Mouse (Mus musculus) midbrain, embryonic 14.5 days (tissue): ENCODE measurements around the gene Urgcp. TPM values are rescaled to one million over a fixed set of nuclear protein-coding genes. Genes with fewer than 3 reads are reported as not detected.
A peak's percentile ranks its signal among the peaks of the same experiment; 100 is the strongest.

Experiments
- ATAC-seq: fragments of 200-750 bp; cut with Nextera tagmentation; 2 replicates; pipeline ENCODE4 v1.8.0; 2017; ENCODE audit warnings: moderate number of reproducible peaks, moderate library complexity; ENCODE audit not compliant: low FRiP score, low TSS enrichment
- DNase-seq: peaks from one replicate; pipeline ENCODE4 v3.0.0-alpha.2; 2015
- H3K27ac ChIP-seq: fragments of 300-500 bp; sonication (generic); replicated peaks from 2 replicates; pipeline ENCODE4 v1.5.1; 2014; ENCODE audit warnings: mild to moderate bottlenecking, low read depth, low read length, moderate library complexity
- H3K27me3 ChIP-seq: fragments of 300-500 bp; sonication (generic); 2 replicates; pipeline ENCODE4 v1.6.1; 2014; ENCODE audit warnings: low read length, control low read depth, mixed read lengths; ENCODE audit not compliant: control insufficient read depth, insufficient read depth
- H3K36me3 ChIP-seq: fragments of 300-500 bp; sonication (generic); 2 replicates; pipeline ENCODE4 v1.6.1; 2014; ENCODE audit warnings: low read length, control low read depth; ENCODE audit not compliant: control insufficient read depth, insufficient read depth
- H3K4me1 ChIP-seq: fragments of 300-500 bp; sonication (generic); 2 replicates; pipeline ENCODE4 v1.6.1; 2014; ENCODE audit warnings: mild to moderate bottlenecking, antibody characterized with exemption, low read length, control low read depth; ENCODE audit not compliant: control insufficient read depth, insufficient read depth
- H3K4me2 ChIP-seq: fragments of 300-500 bp; sonication (generic); 2 replicates; pipeline ENCODE4 v1.6.1; 2014; ENCODE audit warnings: mild to moderate bottlenecking, low read length, moderate library complexity
- H3K4me3 ChIP-seq: fragments of 300-500 bp; sonication (generic); replicated peaks from 2 replicates; pipeline ENCODE4 v1.5.1; 2014; ENCODE audit warnings: low read depth, low read length
- H3K9ac ChIP-seq: fragments of 300-500 bp; sonication (generic); replicated peaks from 2 replicates; pipeline ENCODE4 v1.6.1; 2014; ENCODE audit warnings: mild to moderate bottlenecking, low read length, moderate library complexity
- H3K9me3 ChIP-seq: fragments of 300-500 bp; sonication (generic); 2 replicates; pipeline ENCODE4 v1.6.1; 2016; ENCODE audit warnings: low read length, control low read depth, mixed read lengths; ENCODE audit not compliant: control insufficient read depth
- WGBS: fragments of 180-500 bp; shearing (Covaris S2); extraction: QIAGEN DNeasy Blood & Tissue Kit; methylation state at CpG from one replicate; pipeline ENCODE4 v1.1.7; 2014; 5-methylcytosine and 5-hydroxymethylcytosine counted together
- polyA plus RNA-seq: library from polyadenylated mRNA; unstranded; fragments of >200 nt; fragmentation: Nextera tagmentation; extraction: Ambion mirVana; gene quantifications from 2 replicates; pipeline ENCODE4 v1.2.1, GENCODE M21; 2014

The Urgcp gene
- polyA plus RNA-seq, 1 experiment from 2014 or later = 23.9 TPM

- peak overlapping the region; percentile 95 for H3K27ac ChIP-seq
- H3K4me2 ChIP-seq = peak overlapping the region; percentile 73
- ATAC-seq = peak; percentile 48; the same call in 1 of the 2 replicates
- no peaks in the 10 kb centered on the region for H3K36me3 ChIP-seq
- no peaks in the 10 kb centered on the region for H3K9me3 ChIP-seq
- peak overlapping the region; percentile 76 for H3K9ac ChIP-seq
- no peak for DNase-seq
- peaks cover 13% of the 10 kb centered on the region; the same call in 1 of the 2 replicates for H3K4me1 ChIP-seq
- H3K27me3 ChIP-seq = no peaks in the 10 kb centered on the region
- 19% methylated on average over 6 of the region's 6 CpGs for WGBS
- H3K4me3 ChIP-seq = peak overlapping the region; percentile 69
Measured at GRCm38 (mm10) chr11:5762633-5762982, 432 bp upstream of the Urgcp start.

GRCm38 (mm10) chr11:5753755-5754154 is 8.4 kb downstream of the Urgcp start:
- no peaks in the 10 kb centered on the region for H3K9me3 ChIP-seq
- no peak overlapping the region for H3K27ac ChIP-seq
- 89% methylated on average over 2 of the region's 2 CpGs for WGBS
- no peak for ATAC-seq
- H3K4me2 ChIP-seq = no peak overlapping the region
- no peak for DNase-seq
- no peaks in the 10 kb centered on the region for H3K36me3 ChIP-seq
- no peak overlapping the region for H3K9ac ChIP-seq
- H3K4me1 ChIP-seq = no peaks in the 10 kb centered on the region
- H3K27me3 ChIP-seq = no peaks in the 10 kb centered on the region
- no peak overlapping the region for H3K4me3 ChIP-seq

DNA sequence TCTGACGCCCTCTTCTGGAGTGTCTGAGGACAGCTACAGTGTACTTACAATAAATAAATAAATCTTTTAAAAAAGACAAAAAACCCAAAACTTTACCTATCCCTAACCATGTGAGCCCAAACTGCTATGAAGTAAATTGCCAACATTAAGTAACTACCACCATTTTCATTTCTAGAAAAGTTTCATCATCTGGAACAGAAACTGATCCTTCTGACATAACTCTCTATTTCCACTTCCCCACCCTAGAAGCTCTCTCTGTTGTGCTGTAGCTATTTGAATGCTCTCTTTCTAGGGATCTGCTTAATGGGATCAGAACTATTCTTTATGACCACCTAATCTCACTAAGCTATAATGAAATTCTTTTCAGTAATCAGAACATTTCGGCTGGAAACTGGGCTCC is 17.2 kb downstream of the Urgcp start:
- H3K9me3 ChIP-seq = no peaks in the 10 kb centered on the region
- no peak for DNase-seq
- no peaks in the 10 kb centered on the region for H3K27me3 ChIP-seq
- H3K27ac ChIP-seq = no peak overlapping the region
- ATAC-seq = no peak
- H3K9ac ChIP-seq = no peak overlapping the region
- H3K4me3 ChIP-seq = no peak overlapping the region
- H3K36me3 ChIP-seq = no peaks in the 10 kb centered on the region
- 82% methylated on average over 2 of the region's 2 CpGs for WGBS
- H3K4me1 ChIP-seq = peaks cover 7% of the 10 kb centered on the region; the same call in 1 of the 2 replicates
- H3K4me2 ChIP-seq = no peak overlapping the region

- Histone ChIP-seq H3K4me2 (no peak overlapping the region), H3K4me3 (no peak overlapping the region), H3K36me3 (no peaks in the 10 kb centered on the region), H3K9me3 (no peaks in the 10 kb centered on the region), H3K27ac (no peak overlapping the region), H3K4me1 (peaks cover 7% of the 10 kb centered on the region; the same call in 1 of the 2 replicates), H3K27me3 (no peaks in the 10 kb centered on the region), H3K9ac (no peak overlapping the region)
- 81% methylated on average over 7 of the region's 7 CpGs for WGBS
- DNase-seq (no peak), ATAC-seq (no peak)
Measured at GRCm38 (mm10) chr11:5742106-5742505, 20.1 kb downstream of the Urgcp start.

GRCm38 (mm10) chr11:5740965-5741627 is 21.1 kb downstream of the Urgcp start:
- H3K9ac ChIP-seq = peak overlapping the region; percentile 94
- H3K27ac ChIP-seq = peak overlapping the region; percentile 77
- peaks cover 7% of the 10 kb centered on the region; the same call in 1 of the 2 replicates for H3K4me1 ChIP-seq
- ATAC-seq (peak; percentile 82), DNase-seq (peak; percentile 81)
- peak overlapping the region; percentile 96 for H3K4me2 ChIP-seq
- no peaks in the 10 kb centered on the region for H3K36me3 ChIP-seq
- peak overlapping the region; percentile 84 for H3K4me3 ChIP-seq
- no peaks in the 10 kb centered on the region for H3K9me3 ChIP-seq
- no peaks in the 10 kb centered on the region for H3K27me3 ChIP-seq
- WGBS = under 1% methylated on average over 49 of the region's 50 CpGs

DNA sequence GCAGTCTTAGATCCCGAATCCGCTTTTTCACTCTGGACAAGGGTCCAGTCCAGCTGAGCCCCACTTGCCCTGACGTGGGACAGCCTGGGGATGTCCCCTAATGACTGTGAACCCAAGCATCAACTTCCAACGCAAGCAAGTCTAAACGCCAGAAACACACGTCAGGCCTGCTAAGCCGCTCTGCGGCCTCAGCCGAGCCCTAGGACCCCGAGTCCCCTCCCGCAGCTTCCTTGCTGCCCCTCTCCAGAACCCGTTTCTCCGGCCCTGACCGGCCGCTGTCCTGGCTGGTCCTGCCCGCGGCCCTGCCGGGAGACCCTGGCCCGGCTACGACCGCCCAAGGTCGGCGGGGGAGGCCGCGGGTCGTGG is 21.6 kb downstream of the Urgcp start:
- H3K4me3 ChIP-seq = peak overlapping the region; percentile 84
- H3K4me2 ChIP-seq = peak overlapping the region; percentile 96
- peak overlapping the region; percentile 77 for H3K27ac ChIP-seq
- H3K9me3 ChIP-seq = no peaks in the 10 kb centered on the region
- DNase-seq (peak; percentile 66), ATAC-seq (peak; percentile 64)
- 1% methylated on average over 26 of the region's 26 CpGs for WGBS
- peak overlapping the region; percentile 94 for H3K9ac ChIP-seq
- H3K36me3 ChIP-seq = no peaks in the 10 kb centered on the region
- H3K27me3 ChIP-seq = no peaks in the 10 kb centered on the region
- peaks cover 7% of the 10 kb centered on the region; the same call in 1 of the 2 replicates for H3K4me1 ChIP-seq

DNA sequence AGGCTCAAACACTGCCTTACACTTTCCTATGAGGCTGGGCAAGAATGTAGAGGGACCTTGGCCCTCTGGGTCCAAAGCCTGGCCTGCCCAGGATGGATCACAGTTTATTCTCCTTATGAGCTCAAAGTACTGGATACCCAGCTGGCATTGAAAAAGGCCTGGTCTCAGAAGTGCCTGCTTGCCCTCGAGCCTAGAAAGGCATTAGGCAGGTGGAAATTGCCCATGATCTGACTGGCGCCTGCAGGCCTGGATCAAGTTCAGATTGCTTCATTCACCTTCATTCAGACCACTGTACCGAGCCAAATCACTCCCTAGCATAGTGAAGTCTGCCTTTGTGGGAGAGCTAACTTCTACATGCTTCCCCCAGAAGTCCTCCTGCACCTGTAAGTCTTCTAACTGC is 22.3 kb downstream of the Urgcp start:
- Histone ChIP-seq H3K36me3 (no peaks in the 10 kb centered on the region), H3K4me3 (no peak overlapping the region; the same call in 1 of the 2 replicates), H3K9ac (no peak overlapping the region), H3K4me1 (peaks cover 7% of the 10 kb centered on the region; the same call in 1 of the 2 replicates), H3K9me3 (no peaks in the 10 kb centered on the region), H3K4me2 (peak overlapping the region; percentile 96), H3K27ac (no peak overlapping the region), H3K27me3 (no peaks in the 10 kb centered on the region)
- WGBS = 75% methylated on average over 3 of the region's 3 CpGs
- DNase-seq (no peak), ATAC-seq (no peak)

DNA sequence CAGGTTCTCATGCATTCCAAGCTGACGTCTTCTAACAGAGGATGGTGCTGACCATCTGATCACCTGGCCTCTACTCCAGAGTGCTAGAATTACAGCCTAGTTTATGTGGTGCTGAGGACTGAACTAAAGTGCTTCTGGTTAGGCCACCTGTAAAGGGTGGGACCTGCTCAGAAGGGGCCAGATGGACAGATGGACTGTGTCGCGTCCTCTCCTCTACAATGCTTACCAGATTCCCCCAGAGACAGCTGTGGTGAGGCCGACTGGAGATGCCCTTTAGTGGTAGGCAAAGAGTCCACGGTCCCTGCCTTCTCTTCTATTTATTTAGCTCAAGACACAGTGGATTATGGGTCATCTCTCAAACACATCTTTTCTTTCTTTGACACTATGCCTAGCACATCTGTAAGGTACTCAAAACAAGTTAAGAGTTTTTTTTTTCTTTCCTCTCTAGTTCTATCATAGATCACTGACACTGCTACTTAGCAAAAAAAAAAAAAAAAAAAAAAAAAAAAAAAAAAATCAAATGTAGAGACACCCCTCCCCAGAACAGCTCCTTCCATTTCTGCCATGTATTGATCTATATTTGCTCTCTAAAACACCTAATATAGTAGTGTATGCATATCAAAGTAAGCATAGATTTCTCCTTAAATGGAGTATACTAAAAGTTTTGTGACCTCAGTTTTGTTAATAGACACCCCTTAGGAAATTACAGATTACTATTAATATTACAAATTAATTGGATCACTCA is 23.1 kb downstream of the Urgcp start:
- Histone ChIP-seq H3K27ac (no peak overlapping the region), H3K27me3 (no peaks in the 10 kb centered on the region), H3K4me3 (no peak overlapping the region), H3K9me3 (no peaks in the 10 kb centered on the region), H3K4me2 (no peak overlapping the region), H3K9ac (no peak overlapping the region), H3K36me3 (no peaks in the 10 kb centered on the region), H3K4me1 (peaks cover 7% of the 10 kb centered on the region; the same call in 1 of the 2 replicates)
- no peak for ATAC-seq
- no peak for DNase-seq
- 80% methylated on average over 5 of the region's 5 CpGs for WGBS
